Mouse (Mus musculus) megakaryocyte, embryonic 14.5 days (primary cell): ENCODE results near the gene Cwf19l2. TPM values are rescaled to one million over a fixed set of nuclear protein-coding genes. Genes with fewer than 3 reads are reported as not detected.
"Not testable (repeated sequence)": the region's sequence is repeated elsewhere in the genome, so short reads cannot be mapped to it uniquely, and the experiment has no call there.

Experiments
- H3K27me3 ChIP-seq: replicated peaks from 2 replicates; pipeline ENCODE3; 2012; ENCODE audit warnings: inconsistent platforms
- H3K36me3 ChIP-seq: replicated peaks from 2 replicates; pipeline ENCODE3; 2012; ENCODE audit warnings: low read length, inconsistent platforms, mixed read lengths
- H3K4me1 ChIP-seq: 2 replicates; pipeline ENCODE4 v1.6.1; 2012; ENCODE audit warnings: inconsistent platforms
- H3K4me3 ChIP-seq: replicated peaks from 2 replicates; pipeline ENCODE3; 2012; ENCODE audit warnings: moderate library complexity, mild to moderate bottlenecking, inconsistent platforms
- H3K9me3 ChIP-seq: 2 replicates; pipeline ENCODE4 v1.6.1; 2012; ENCODE audit warnings: inconsistent platforms
- FLI1 ChIP-seq: IDR thresholded peaks from 2 replicates; pipeline ENCODE4 v1.6.1; 2012; ENCODE audit warnings: low read length, inconsistent platforms, mixed read lengths
- GATA1 ChIP-seq: IDR thresholded peaks from 3 replicates; pipeline ENCODE4 v1.6.1; 2012; ENCODE audit warnings: mixed read lengths, low read length, inconsistent platforms, borderline replicate concordance
- polyA plus RNA-seq: library from polyadenylated mRNA; stranded (reverse); fragments of >175 nt; gene quantifications from 2 replicates; pipeline ENCODE4 v1.2.3, GENCODE M21; 2012; ENCODE audit warnings: low replicate concordance; ENCODE audit not compliant: insufficient read depth

The Cwf19l2 gene
- 1.3 TPM in 1 of 2 replicates, not detected in the other for polyA plus RNA-seq

DNA sequence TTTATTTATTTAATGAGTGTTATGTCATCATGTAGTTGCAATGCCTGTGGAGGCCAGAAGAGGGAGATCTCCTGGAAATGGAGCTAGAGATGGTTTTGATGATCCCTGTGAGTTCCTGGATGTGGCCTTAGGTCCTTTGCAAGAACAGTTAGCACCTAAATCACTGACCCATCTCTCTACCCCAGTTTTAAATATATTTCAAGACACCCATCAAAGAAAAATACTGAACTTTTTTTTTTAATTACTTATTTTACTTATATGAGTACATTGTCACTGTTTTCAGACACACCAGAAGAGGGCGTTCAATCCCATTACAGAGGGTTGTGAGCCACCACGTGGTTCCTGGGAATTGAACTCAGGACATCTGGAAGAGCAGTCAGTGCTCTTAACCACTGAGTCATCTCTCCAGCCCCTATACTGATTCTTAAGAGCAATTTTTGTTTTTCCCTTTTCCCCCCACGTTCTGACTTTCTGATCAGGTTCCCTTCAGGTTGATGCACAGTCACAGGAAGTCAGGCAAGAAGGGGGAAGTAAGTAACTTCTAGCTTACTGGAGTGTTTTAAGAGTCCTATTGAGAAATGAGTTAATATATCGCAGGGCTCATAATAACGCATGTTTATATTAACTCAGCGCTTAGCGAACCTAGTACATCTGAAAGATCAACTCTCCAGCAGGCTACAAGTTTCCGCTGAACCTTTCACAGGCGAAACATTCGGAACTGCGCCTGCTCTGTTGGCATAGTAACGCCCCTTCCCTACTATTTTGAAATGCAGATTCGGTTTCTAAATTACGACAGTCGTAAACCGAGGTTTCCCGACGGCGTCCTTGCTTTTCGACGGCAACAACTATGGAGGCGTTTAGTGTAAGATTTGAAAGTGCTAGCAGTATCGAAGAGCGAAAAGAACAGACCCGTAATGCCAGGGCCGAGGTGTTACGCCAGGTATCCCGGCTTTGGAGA lies at the start of gene Cwf19l2:
Gene Cwf19l2, plus strand, starts transcription at position 342 of the 958 bp plus-strand sequence.
- peak within 1 kb of the TSS; percentile 94 for H3K4me3 ChIP-seq
- H3K36me3 ChIP-seq, result no peaks in the 10 kb centered on the region
- no peaks in the 10 kb centered on the region for H3K27me3 ChIP-seq
- TF ChIP-seq GATA1 (no peak), FLI1 (no peak)
- H3K9me3 ChIP-seq, result no peaks in the 10 kb centered on the region
- H3K4me1 ChIP-seq, result peaks cover 15% of the 10 kb centered on the region

GRCm38 (mm10) chr9:3376323-3376722 lies 27.1 kb upstream of the Cwf19l2 start:
- H3K4me3 ChIP-seq, H3K9me3 ChIP-seq, H3K4me1 ChIP-seq, H3K27me3 ChIP-seq: not testable (repeated sequence)
- H3K36me3 ChIP-seq, result peaks cover 25% of the 10 kb centered on the region

DNA sequence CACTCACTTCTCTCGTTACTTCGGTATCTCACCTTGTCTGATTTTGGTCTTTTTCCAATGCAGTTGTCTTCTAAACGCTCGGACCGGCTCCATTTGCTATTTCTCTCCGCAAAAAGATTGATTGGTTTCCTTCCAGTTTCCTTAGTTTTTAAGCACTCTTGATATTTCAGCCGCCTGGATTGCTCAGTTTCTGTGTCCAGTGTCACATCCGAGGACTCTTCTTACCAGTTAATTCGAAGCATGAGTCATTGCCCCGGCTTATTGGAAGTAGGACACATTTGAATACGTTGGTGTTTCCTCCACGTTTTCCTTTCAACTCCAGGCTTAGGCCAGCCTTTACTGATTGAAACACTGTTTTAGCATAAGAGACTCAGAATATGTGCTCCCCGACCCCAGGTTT lies 980 bp downstream of the Cwf19l2 start:
- peaks cover 15% of the 10 kb centered on the region for H3K4me1 ChIP-seq
- no peaks in the 10 kb centered on the region for H3K9me3 ChIP-seq
- TF ChIP-seq GATA1, result no peak
- TF ChIP-seq FLI1, result no peak
- H3K4me3 ChIP-seq, result peak overlapping the region; percentile 94
- H3K27me3 ChIP-seq, result no peaks in the 10 kb centered on the region
- H3K36me3 ChIP-seq, result no peaks in the 10 kb centered on the region

- H3K9me3 ChIP-seq, H3K4me1 ChIP-seq, H3K36me3 ChIP-seq, H3K27me3 ChIP-seq, H3K4me3 ChIP-seq: not testable (repeated sequence)
Measured at GRCm38 (mm10) chr9:3439555-3440300, 36.3 kb downstream of the Cwf19l2 start.

DNA sequence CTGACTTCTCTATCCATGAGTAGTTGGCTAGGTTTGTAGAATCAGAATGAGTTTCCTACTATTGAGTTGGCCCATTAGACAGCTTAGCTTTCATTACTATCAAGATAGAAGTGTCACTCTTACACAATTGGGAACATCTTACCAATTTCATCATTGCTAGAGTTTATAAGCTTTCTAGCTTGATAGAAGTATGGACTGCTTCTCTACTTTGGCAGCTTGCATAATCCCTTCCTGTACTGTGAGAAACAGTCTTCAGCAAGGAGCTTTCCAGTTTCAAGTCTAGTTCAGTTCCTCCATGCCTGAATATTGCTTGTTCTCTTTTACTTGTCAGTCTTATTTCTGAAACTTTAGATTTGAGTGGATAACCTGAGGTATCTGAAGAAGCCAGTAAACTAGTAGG lies 68.5 kb downstream of the Cwf19l2 start:
- Histone ChIP-seq H3K27me3 (no peaks in the 10 kb centered on the region), H3K36me3 (peaks cover 47% of the 10 kb centered on the region), H3K9me3 (no peaks in the 10 kb centered on the region), H3K4me3 (no peak overlapping the region), H3K4me1 (no peaks in the 10 kb centered on the region)
- TF ChIP-seq FLI1, result no peak

DNA sequence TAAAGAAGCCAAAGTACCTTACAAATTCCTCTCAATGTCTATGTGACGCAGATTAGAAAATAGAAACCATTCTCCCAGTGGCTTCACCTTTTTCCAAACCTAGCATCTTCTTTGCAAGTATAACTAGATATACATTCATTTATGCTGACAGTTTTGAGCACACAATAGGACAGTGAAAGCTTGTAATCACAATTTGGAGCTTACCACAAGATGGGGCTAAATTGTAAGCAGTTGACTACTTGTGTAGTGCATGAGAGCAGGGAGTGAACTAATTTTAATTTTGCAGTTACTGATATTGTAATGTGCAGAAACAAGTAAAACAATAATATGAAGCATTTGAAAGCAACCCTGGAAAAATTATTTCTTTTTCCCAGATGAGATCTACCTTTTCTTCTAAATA lies 115.3 kb downstream of the Cwf19l2 start:
- Histone ChIP-seq H3K4me3 (no peak overlapping the region), H3K4me1 (no peaks in the 10 kb centered on the region)
- no peak for TF ChIP-seq GATA1
- TF ChIP-seq FLI1, result no peak

GRCm38 (mm10) chr9:3519178-3519577 lies 115.8 kb downstream of the Cwf19l2 start:
- no peaks in the 10 kb centered on the region for H3K9me3 ChIP-seq
- TF ChIP-seq FLI1 (no peak), GATA1 (no peak)
- no peaks in the 10 kb centered on the region for H3K27me3 ChIP-seq
- H3K4me3 ChIP-seq, result no peak overlapping the region
- H3K4me1 ChIP-seq, result no peaks in the 10 kb centered on the region
- H3K36me3 ChIP-seq, result no peaks in the 10 kb centered on the region

More for the DNA sequence above, 115.3 kb downstream of the Cwf19l2 start:
- Histone ChIP-seq H3K36me3 (no peaks in the 10 kb centered on the region), H3K27me3 (no peaks in the 10 kb centered on the region), H3K9me3 (no peaks in the 10 kb centered on the region)

- TF ChIP-seq GATA1 (no peak), FLI1 (no peak)
- H3K27me3 ChIP-seq, result no peaks in the 10 kb centered on the region
- H3K4me3 ChIP-seq, result no peak overlapping the region
- no peaks in the 10 kb centered on the region for H3K36me3 ChIP-seq
- no peaks in the 10 kb centered on the region for H3K4me1 ChIP-seq
- H3K9me3 ChIP-seq, result 0 out of 2 replicates have a peak, but pooled peaks cover 4% of the 10 kb centered on the region
Measured at GRCm38 (mm10) chr9:3521031-3521430, 117.6 kb downstream of the Cwf19l2 start.

Other genes starting within 250 kb of the Cwf19l2 start
- gene Alkbh8, start 68.5 kb upstream of the Cwf19l2 start, polyA plus RNA-seq, result 0.25 TPM in 1 of 2 replicates, not detected in the other
- gene Gucy1a2, start 129.2 kb downstream of the Cwf19l2 start, polyA plus RNA-seq, result not detected in 2 replicates